Mouse (Mus musculus): ENCODE results near the gene Rnf220. TPM values are rescaled to one million over a fixed set of nuclear protein-coding genes. Genes with fewer than 3 reads are reported as not detected.

Gene Rnf220
- polyA plus RNA-seq, 1 experiment from 2014 or later = 73.4 TPM

DNA sequence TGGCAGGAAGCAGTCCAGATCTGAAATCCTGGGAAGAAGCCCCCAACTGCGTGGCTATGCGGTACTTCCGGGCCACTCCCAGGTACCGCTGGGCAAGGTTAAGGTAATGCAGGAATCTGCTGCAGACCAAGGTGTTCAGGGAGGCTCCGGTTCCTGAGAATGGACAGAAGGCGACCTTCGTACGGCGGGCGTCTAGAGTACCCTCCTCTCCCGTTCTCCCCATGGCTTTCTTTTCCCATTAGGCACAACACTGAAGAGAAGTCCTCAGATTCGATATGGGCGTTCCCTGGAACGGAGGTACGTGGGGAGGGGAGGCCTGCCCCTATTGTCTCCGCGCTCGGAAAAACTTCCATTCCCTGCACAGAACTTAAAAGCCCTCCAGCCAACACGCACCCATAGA is 129.5 kb downstream of the Rnf220 start:
- no peak for ATAC-seq (ENCODE audit: low read depth)
- 70% methylated on average over 19 of the region's 19 CpGs for WGBS

DNA sequence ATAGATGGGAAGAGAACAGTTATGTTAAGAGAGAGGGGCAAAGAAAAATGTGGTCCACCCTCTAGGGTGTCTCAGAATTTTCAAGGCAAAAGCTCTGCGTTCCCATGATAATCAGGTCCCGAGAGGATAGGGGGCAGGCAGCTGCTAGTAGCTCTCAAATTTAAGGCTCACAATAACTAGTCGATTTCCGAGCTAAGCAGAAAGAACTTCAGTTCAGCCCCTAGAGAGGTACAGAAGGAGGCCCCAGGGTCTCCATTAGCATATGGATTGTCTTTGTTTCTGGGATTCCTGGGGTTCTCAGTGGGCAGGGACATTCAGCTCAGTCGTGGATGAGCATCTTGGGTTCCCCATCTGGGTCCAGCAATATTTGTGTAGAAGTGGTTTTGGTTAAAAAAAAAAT is 134.8 kb downstream of the Rnf220 start:
- H3K4me3 ChIP-seq (ENCODE audit: low read depth, low read length) = no peak overlapping the region
- H3K9ac ChIP-seq (replicated peaks; ENCODE audit: low read depth, low read length) = no peak overlapping the region
- no peaks in the 10 kb centered on the region for H3K36me3 ChIP-seq (ENCODE audit: control insufficient read depth, insufficient read depth, low read length)
- peaks cover 29% of the 10 kb centered on the region for H3K27me3 ChIP-seq (ENCODE audit: control insufficient read depth, insufficient read depth, low read length)
- peaks cover 13% of the 10 kb centered on the region; the same call in 1 of the 2 replicates for H3K4me1 ChIP-seq (ENCODE audit: control insufficient read depth, insufficient read depth, low read length)
- whole genome bisulfite sequencing = 5% methylated on average over 5 of the region's 5 CpGs
- no peak for ATAC-seq (ENCODE audit: low read depth)
- no peak overlapping the region for H3K27ac ChIP-seq (ENCODE audit: low read depth, low read length)
- H3K4me2 ChIP-seq (ENCODE audit: low read depth, low read length) = no peak overlapping the region
- no peaks in the 10 kb centered on the region for H3K9me3 ChIP-seq (ENCODE audit: control insufficient read depth, low read length)

More for the DNA sequence above, 129.5 kb downstream of the Rnf220 start:
- H3K36me3 ChIP-seq (ENCODE audit: control insufficient read depth, insufficient read depth, low read length) = no peaks in the 10 kb centered on the region
- H3K4me3 ChIP-seq (ENCODE audit: low read depth, low read length) = no peak overlapping the region
- H3K9me3 ChIP-seq (ENCODE audit: control insufficient read depth, low read length) = no peaks in the 10 kb centered on the region
- H3K27ac ChIP-seq (ENCODE audit: low read depth, low read length) = no peak overlapping the region
- H3K4me2 ChIP-seq (ENCODE audit: low read depth, low read length) = no peak overlapping the region
- H3K27me3 ChIP-seq (ENCODE audit: control insufficient read depth, insufficient read depth, low read length) = peaks cover 50% of the 10 kb centered on the region
- peaks cover 2% of the 10 kb centered on the region; the same call in 1 of the 2 replicates for H3K4me1 ChIP-seq (ENCODE audit: control insufficient read depth, insufficient read depth, low read length)
- no peak overlapping the region for H3K9ac ChIP-seq (replicated peaks; ENCODE audit: low read depth, low read length)

- H3K36me3 ChIP-seq (ENCODE audit: control insufficient read depth, insufficient read depth, low read length) = no peaks in the 10 kb centered on the region
- H3K4me1 ChIP-seq (ENCODE audit: control insufficient read depth, insufficient read depth, low read length) = peaks cover 13% of the 10 kb centered on the region; the same call in 1 of the 2 replicates
- H3K9me3 ChIP-seq (ENCODE audit: control insufficient read depth, low read length) = no peaks in the 10 kb centered on the region
- no peak overlapping the region for H3K4me3 ChIP-seq (ENCODE audit: low read depth, low read length)
- peaks cover 29% of the 10 kb centered on the region for H3K27me3 ChIP-seq (ENCODE audit: control insufficient read depth, insufficient read depth, low read length)
- 8% methylated on average over 7 of the region's 7 CpGs for WGBS
- ATAC-seq (ENCODE audit: low read depth) = no peak
- H3K27ac ChIP-seq (ENCODE audit: low read depth, low read length) = no peak overlapping the region
- no peak overlapping the region for H3K4me2 ChIP-seq (ENCODE audit: low read depth, low read length)
- H3K9ac ChIP-seq (replicated peaks; ENCODE audit: low read depth, low read length) = no peak overlapping the region
Observed at GRCm38 (mm10) chr4:117361558-117361873, 135.3 kb downstream of the Rnf220 start.

DNA sequence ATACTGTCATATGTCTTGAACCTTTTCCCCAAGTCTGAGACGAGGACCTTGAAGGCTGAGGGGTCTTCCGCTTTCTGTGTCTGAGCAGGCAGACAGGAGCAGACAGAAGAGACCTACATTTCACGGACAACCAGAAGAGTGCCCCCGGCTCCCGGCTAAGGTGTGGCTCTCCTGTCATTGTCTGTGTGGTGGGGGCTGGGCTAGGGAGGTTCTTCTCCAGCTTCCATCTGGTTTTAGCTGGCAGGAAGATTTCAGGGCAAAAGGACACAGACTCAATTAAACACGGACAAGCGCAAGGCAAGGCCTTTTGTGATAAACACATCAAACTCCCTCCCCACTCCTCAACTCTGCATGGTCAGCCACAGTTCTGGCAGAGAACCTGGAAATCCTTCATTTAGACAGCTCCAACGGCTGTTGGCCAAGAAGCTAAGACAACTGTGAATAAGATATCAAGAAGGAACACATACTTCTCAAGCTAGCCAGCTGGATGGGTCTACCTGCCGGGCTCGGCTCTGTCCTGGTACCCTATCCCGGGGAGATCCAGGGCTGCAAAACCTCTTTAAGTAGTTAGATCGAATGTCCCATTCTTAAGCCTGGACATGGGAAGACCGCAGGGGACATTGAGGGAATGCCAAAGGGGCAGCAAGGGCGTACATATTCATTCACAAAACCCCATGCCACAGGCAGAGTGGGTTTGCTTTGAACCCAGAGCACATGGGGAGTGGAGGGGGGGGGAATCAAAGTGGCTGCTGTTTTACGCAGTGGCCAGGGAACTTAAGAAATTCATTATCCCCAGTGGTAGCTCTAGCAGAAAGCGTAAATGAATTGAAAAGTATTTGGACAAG is 135.9 kb downstream of the Rnf220 start:
- H3K9me3 ChIP-seq (ENCODE audit: control insufficient read depth, low read length) = no peaks in the 10 kb centered on the region
- peaks cover 30% of the 10 kb centered on the region for H3K27me3 ChIP-seq (ENCODE audit: control insufficient read depth, insufficient read depth, low read length)
- H3K36me3 ChIP-seq (ENCODE audit: control insufficient read depth, insufficient read depth, low read length) = no peaks in the 10 kb centered on the region
- H3K27ac ChIP-seq (ENCODE audit: low read depth, low read length) = no peak overlapping the region
- ATAC-seq (ENCODE audit: low read depth) = no peak
- peaks cover 13% of the 10 kb centered on the region; the same call in 1 of the 2 replicates for H3K4me1 ChIP-seq (ENCODE audit: control insufficient read depth, insufficient read depth, low read length)
- H3K4me3 ChIP-seq (ENCODE audit: low read depth, low read length) = no peak overlapping the region
- WGBS = 40% methylated on average over 16 of the region's 16 CpGs
- H3K9ac ChIP-seq (replicated peaks; ENCODE audit: low read depth, low read length) = no peak overlapping the region
- no peak overlapping the region for H3K4me2 ChIP-seq (ENCODE audit: low read depth, low read length)

DNA sequence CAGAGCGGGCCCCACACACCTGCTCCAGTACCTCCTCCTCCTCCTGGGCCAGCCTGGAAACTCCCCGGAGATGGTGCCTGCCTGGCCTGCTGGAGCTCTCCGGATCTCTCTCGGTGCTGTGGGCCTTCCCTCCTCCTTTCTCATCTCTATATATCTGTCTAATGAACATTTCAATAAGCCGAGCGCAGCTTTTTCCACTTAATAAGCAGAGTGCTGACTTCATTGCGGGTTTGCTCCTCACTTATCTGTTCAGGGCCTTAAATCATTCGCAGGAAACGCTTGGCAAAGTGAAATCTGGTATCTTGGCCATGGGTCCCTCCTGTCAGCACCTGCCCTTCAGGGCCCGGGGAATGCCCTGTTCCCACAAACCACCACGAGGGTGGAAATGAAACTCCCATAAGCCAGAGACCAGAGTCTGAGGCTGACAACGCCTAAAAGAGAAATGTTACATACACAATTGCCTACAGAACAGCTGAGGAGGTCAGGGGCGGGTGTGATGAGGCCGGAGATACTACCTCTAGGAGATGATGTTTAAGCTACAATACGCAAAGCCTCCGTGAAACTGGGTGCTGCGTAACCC is 137.0 kb downstream of the Rnf220 start:
- H3K4me3 ChIP-seq (ENCODE audit: low read depth, low read length) = no peak overlapping the region
- no peaks in the 10 kb centered on the region for H3K36me3 ChIP-seq (ENCODE audit: control insufficient read depth, insufficient read depth, low read length)
- H3K27ac ChIP-seq (ENCODE audit: low read depth, low read length) = no peak overlapping the region
- no peak overlapping the region for H3K9ac ChIP-seq (replicated peaks; ENCODE audit: low read depth, low read length)
- H3K27me3 ChIP-seq (ENCODE audit: control insufficient read depth, insufficient read depth, low read length) = peaks cover 33% of the 10 kb centered on the region
- ATAC-seq (ENCODE audit: low read depth) = no peak
- WGBS = 71% methylated on average over 17 of the region's 17 CpGs
- no peaks in the 10 kb centered on the region for H3K9me3 ChIP-seq (ENCODE audit: control insufficient read depth, low read length)
- H3K4me2 ChIP-seq (ENCODE audit: low read depth, low read length) = no peak overlapping the region
- H3K4me1 ChIP-seq (ENCODE audit: control insufficient read depth, insufficient read depth, low read length) = peaks cover 13% of the 10 kb centered on the region; the same call in 1 of the 2 replicates

- 65% methylated on average over 7 of the region's 7 CpGs for WGBS
- no peak for ATAC-seq (ENCODE audit: low read depth)
- H3K9me3 ChIP-seq (ENCODE audit: control insufficient read depth, low read length) = no peaks in the 10 kb centered on the region
- peaks cover 13% of the 10 kb centered on the region; the same call in 1 of the 2 replicates for H3K4me1 ChIP-seq (ENCODE audit: control insufficient read depth, insufficient read depth, low read length)
- H3K9ac ChIP-seq (replicated peaks; ENCODE audit: low read depth, low read length) = no peak overlapping the region
- no peak overlapping the region for H3K4me2 ChIP-seq (ENCODE audit: low read depth, low read length)
- H3K4me3 ChIP-seq (ENCODE audit: low read depth, low read length) = no peak overlapping the region
- no peaks in the 10 kb centered on the region for H3K36me3 ChIP-seq (ENCODE audit: control insufficient read depth, insufficient read depth, low read length)
- peaks cover 35% of the 10 kb centered on the region for H3K27me3 ChIP-seq (ENCODE audit: control insufficient read depth, insufficient read depth, low read length)
- H3K27ac ChIP-seq (ENCODE audit: low read depth, low read length) = no peak overlapping the region
Observed at GRCm38 (mm10) chr4:117357917-117358316, 138.9 kb downstream of the Rnf220 start.

GRCm38 (mm10) chr4:117357104-117357503 is 139.7 kb downstream of the Rnf220 start:
- H3K9ac ChIP-seq (replicated peaks; ENCODE audit: low read depth, low read length) = no peak overlapping the region
- WGBS = 21% methylated on average over 5 of the region's 5 CpGs
- no peak for ATAC-seq (ENCODE audit: low read depth)
- peaks cover 9% of the 10 kb centered on the region; the same call in 1 of the 2 replicates for H3K4me1 ChIP-seq (ENCODE audit: control insufficient read depth, insufficient read depth, low read length)
- H3K27me3 ChIP-seq (ENCODE audit: control insufficient read depth, insufficient read depth, low read length) = peaks cover 37% of the 10 kb centered on the region
- H3K4me3 ChIP-seq (ENCODE audit: low read depth, low read length) = no peak overlapping the region
- H3K9me3 ChIP-seq (ENCODE audit: control insufficient read depth, low read length) = no peaks in the 10 kb centered on the region
- H3K36me3 ChIP-seq (ENCODE audit: control insufficient read depth, insufficient read depth, low read length) = no peaks in the 10 kb centered on the region
- H3K27ac ChIP-seq (ENCODE audit: low read depth, low read length) = no peak overlapping the region
- no peak overlapping the region for H3K4me2 ChIP-seq (ENCODE audit: low read depth, low read length)

DNA sequence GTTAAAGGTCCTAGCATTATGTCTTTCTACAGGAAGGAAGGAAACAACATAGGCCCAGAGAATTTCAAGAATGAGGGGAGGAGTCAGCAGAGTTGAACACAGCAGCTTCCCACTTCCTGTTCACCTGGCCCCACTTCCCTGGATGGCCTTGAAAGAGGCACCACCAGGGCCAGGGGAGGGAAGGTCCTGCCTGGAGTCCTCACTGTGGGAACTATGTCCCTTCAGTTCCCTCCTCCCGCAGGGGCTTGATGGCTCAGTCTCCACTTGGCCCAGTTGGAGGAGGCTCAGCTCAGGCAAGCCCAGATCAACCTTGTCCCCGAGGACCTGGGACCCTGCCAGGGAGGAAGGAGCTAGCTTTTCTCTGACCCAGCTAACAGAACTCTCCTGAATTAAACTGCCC is 140.6 kb downstream of the Rnf220 start:
- 53% methylated on average over 2 of the region's 2 CpGs for WGBS
- peaks cover 5% of the 10 kb centered on the region; the same call in 1 of the 2 replicates for H3K4me1 ChIP-seq (ENCODE audit: control insufficient read depth, insufficient read depth, low read length)

DNA sequence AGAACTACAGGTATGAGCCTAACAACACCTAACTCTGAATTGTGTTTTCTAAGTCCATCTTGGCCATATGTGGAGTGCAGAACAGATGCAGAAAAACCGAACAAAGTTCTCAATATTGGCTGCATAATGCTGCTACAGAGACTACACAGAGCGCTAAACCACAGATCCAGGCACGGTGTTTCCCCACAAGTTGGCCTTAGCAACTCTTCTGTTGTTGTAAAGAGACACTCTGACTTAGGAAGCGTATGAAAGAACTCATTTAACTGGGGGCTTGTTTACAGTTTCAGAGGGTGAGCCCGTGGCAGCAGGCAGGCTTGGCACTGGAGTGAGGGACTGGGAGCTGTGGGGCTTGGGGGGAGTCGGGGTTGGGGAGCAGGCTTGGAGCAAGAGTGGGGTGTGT is 142.2 kb downstream of the Rnf220 start:
- Histone ChIP-seq H3K4me3 (ENCODE audit: low read depth, low read length) (no peak overlapping the region), H3K36me3 (ENCODE audit: control insufficient read depth, insufficient read depth, low read length) (no peaks in the 10 kb centered on the region), H3K4me2 (ENCODE audit: low read depth, low read length) (no peak overlapping the region), H3K27me3 (ENCODE audit: control insufficient read depth, insufficient read depth, low read length) (peaks cover 34% of the 10 kb centered on the region), H3K4me1 (ENCODE audit: control insufficient read depth, insufficient read depth, low read length) (no peaks in the 10 kb centered on the region), H3K9me3 (ENCODE audit: control insufficient read depth, low read length) (no peaks in the 10 kb centered on the region), H3K27ac (ENCODE audit: low read depth, low read length) (no peak overlapping the region), H3K9ac (replicated peaks; ENCODE audit: low read depth, low read length) (no peak overlapping the region)
- ATAC-seq (ENCODE audit: low read depth) = no peak
- 68% methylated on average over 6 of the region's 6 CpGs for WGBS

More for the DNA sequence above, 140.6 kb downstream of the Rnf220 start:
- no peak overlapping the region for H3K27ac ChIP-seq (ENCODE audit: low read depth, low read length)
- no peak for ATAC-seq (ENCODE audit: low read depth)
- H3K4me3 ChIP-seq (ENCODE audit: low read depth, low read length) = no peak overlapping the region
- H3K27me3 ChIP-seq (ENCODE audit: control insufficient read depth, insufficient read depth, low read length) = peaks cover 39% of the 10 kb centered on the region
- H3K4me2 ChIP-seq (ENCODE audit: low read depth, low read length) = no peak overlapping the region
- H3K36me3 ChIP-seq (ENCODE audit: control insufficient read depth, insufficient read depth, low read length) = no peaks in the 10 kb centered on the region
- no peaks in the 10 kb centered on the region for H3K9me3 ChIP-seq (ENCODE audit: control insufficient read depth, low read length)
- no peak overlapping the region for H3K9ac ChIP-seq (replicated peaks; ENCODE audit: low read depth, low read length)
